Mouse (Mus musculus) liver, embryonic 11.5 days (tissue): ENCODE data around the gene Zfp882. TPM values are rescaled to one million over a fixed set of nuclear protein-coding genes. Genes with fewer than 3 reads are reported as not detected.
A peak's percentile ranks its signal among the peaks of the same experiment; 100 is the strongest.

Experiments
- ATAC-seq: fragments of 200-750 bp; cut with Nextera tagmentation; replicated peaks from 2 replicates; pipeline ENCODE4 v1.8.0; 2017; ENCODE audit warnings: moderate number of reproducible peaks, mild to moderate bottlenecking, moderate TSS enrichment, moderate library complexity; ENCODE audit not compliant: low FRiP score
- DNase-seq: peaks from one replicate; pipeline ENCODE4 v3.0.0-alpha.2; 2017; ENCODE audit warnings: low spot score
- H3K27ac ChIP-seq: fragments of 300-500 bp; sonication (generic); 2 replicates; pipeline ENCODE4 v1.5.1; 2014; ENCODE audit warnings: mild to moderate bottlenecking, low read depth, low read length, control low read depth
- H3K27me3 ChIP-seq: fragments of 300-500 bp; sonication (generic); replicated peaks from 2 replicates; pipeline ENCODE4 v1.6.1; 2014; ENCODE audit warnings: low read length, mixed read lengths; ENCODE audit not compliant: control insufficient read depth, insufficient read depth
- H3K36me3 ChIP-seq: fragments of 300-500 bp; sonication (generic); 2 replicates; pipeline ENCODE4 v1.6.1; 2014; ENCODE audit warnings: mild to moderate bottlenecking, low read length, moderate library complexity, mixed read lengths; ENCODE audit not compliant: control insufficient read depth, insufficient read depth
- H3K4me1 ChIP-seq: fragments of 300-500 bp; sonication (generic); replicated peaks from 2 replicates; pipeline ENCODE4 v1.6.1; 2014; ENCODE audit warnings: low read length, mixed read lengths; ENCODE audit not compliant: control insufficient read depth, insufficient read depth
- H3K4me2 ChIP-seq: fragments of 300-500 bp; sonication (generic); 2 replicates; pipeline ENCODE4 v1.6.1; 2014; ENCODE audit warnings: mild to moderate bottlenecking, control low read depth, moderate library complexity
- H3K4me3 ChIP-seq: fragments of 300-500 bp; sonication (generic); 2 replicates; pipeline ENCODE4 v1.5.1; 2014; ENCODE audit warnings: low read depth, low read length, control low read depth
- H3K9ac ChIP-seq: fragments of 300-500 bp; sonication (generic); 2 replicates; pipeline ENCODE4 v1.6.1; 2014; ENCODE audit warnings: low read depth, low read length, control low read depth
- H3K9me3 ChIP-seq: fragments of 300-500 bp; sonication (generic); 2 replicates; pipeline ENCODE4 v1.6.1; 2016; ENCODE audit warnings: low read length, inconsistent platforms, mixed read lengths; ENCODE audit not compliant: control insufficient read depth
- WGBS: fragments of 180-500 bp; shearing (Covaris S2); extraction: QIAGEN DNeasy Blood & Tissue Kit; methylation state at CpG from one replicate; pipeline ENCODE4 v1.1.7; 2014; 5-methylcytosine and 5-hydroxymethylcytosine counted together
- polyA plus RNA-seq: library from polyadenylated mRNA; unstranded; fragments of >200 nt; fragmentation: Nextera tagmentation; extraction: Ambion mirVana; gene quantifications from 2 replicates; pipeline ENCODE4 v1.2.1, GENCODE M21; 2014

The Zfp882 gene
- polyA plus RNA-seq, 1 experiment from 2014 or later = 1.6 TPM

- Histone ChIP-seq H3K9ac (no peak overlapping the region), H3K4me2 (no peak overlapping the region), H3K27me3 (no peaks in the 10 kb centered on the region), H3K9me3 (no peaks in the 10 kb centered on the region; the same call in 1 of the 2 replicates), H3K36me3 (peaks cover 35% of the 10 kb centered on the region), H3K27ac (no peak overlapping the region), H3K4me1 (no peaks in the 10 kb centered on the region), H3K4me3 (no peak overlapping the region)
- no peak for DNase-seq
- WGBS = 80% methylated on average over 3 of the region's 3 CpGs
- ATAC-seq = no peak
Observed at GRCm38 (mm10) chr8:71964051-71964450, 55.6 kb downstream of the Zfp882 start.

- Histone ChIP-seq H3K4me1 (no peaks in the 10 kb centered on the region), H3K27ac (no peak overlapping the region), H3K36me3 (peaks cover 33% of the 10 kb centered on the region), H3K4me3 (no peak overlapping the region), H3K4me2 (no peak overlapping the region), H3K9ac (no peak overlapping the region), H3K9me3 (no peaks in the 10 kb centered on the region; the same call in 1 of the 2 replicates), H3K27me3 (no peaks in the 10 kb centered on the region)
- WGBS = 90% methylated on average over 2 of the region's 2 CpGs
- ATAC-seq (no peak), DNase-seq (peak; percentile 18)
Observed at GRCm38 (mm10) chr8:71965166-71965565, 56.8 kb downstream of the Zfp882 start.

Other genes starting within 250 kb of the Zfp882 start
- 0.41 and 0.45 TPM in 2 replicates for gene Unc13a, start 236.9 kb upstream of the Zfp882 start, polyA plus RNA-seq
- gene Jak3, start 232.3 kb upstream of the Zfp882 start, polyA plus RNA-seq = 10.1 and 11.0 TPM in 2 replicates
- gene Insl3, start 219.4 kb upstream of the Zfp882 start, polyA plus RNA-seq = 1.3 and 2.0 TPM in 2 replicates
- 2.1 and 2.9 TPM in 2 replicates for gene B3gnt3, start 206.8 kb upstream of the Zfp882 start, polyA plus RNA-seq
- gene Fcho1, start 182.9 kb upstream of the Zfp882 start, polyA plus RNA-seq = 20.8 and 21.1 TPM in 2 replicates
- gene Zfp709, start 26.6 kb upstream of the Zfp882 start, polyA plus RNA-seq = 3.9 and 4.2 TPM in 2 replicates
- gene Zfp617, start within 50 bp of the Zfp882 start, polyA plus RNA-seq = 19.9 and 20.0 TPM in 2 replicates
- 22.7 and 24.1 TPM in 2 replicates for gene Zfp961, start 42.4 kb downstream of the Zfp882 start, polyA plus RNA-seq
- 0.60 and 2.1 TPM in 2 replicates for gene Cyp4f18, start 101.0 kb downstream of the Zfp882 start, polyA plus RNA-seq
- not detected in 2 replicates for gene Olfr372, start 132.6 kb downstream of the Zfp882 start, polyA plus RNA-seq
- 0.04 TPM in 1 of 2 replicates, not detected in the other for gene Olfr373, start 174.6 kb downstream of the Zfp882 start, polyA plus RNA-seq
- gene Olfr374, start 198.4 kb downstream of the Zfp882 start, polyA plus RNA-seq = not detected in 2 replicates
- 277 and 281 TPM in 2 replicates for gene Tpm4, start 226.4 kb downstream of the Zfp882 start, polyA plus RNA-seq